Mouse (Mus musculus) liver, embryonic 14.5 days (tissue): ENCODE measurements at regions not wholly inside any gene's neighbourhood (a gene's known extent, or its start where the extent isn't known, plus 50 kb on each side); places are given as distances from the start of the nearest gene placed in this dataset.

Experiments
- CTCF ChIP-seq: IDR thresholded peaks from 2 replicates; pipeline ENCODE4 v1.5.1; 2016; ENCODE audit warnings: antibody characterized with exemption, low read depth, control low read depth
- EP300 ChIP-seq: IDR thresholded peaks from 2 replicates; pipeline ENCODE4 v1.6.1; 2016; ENCODE audit warnings: antibody characterized with exemption, low read depth

- TF ChIP-seq CTCF, result no peak
- no peak for TF ChIP-seq EP300
These were observed 262.1 kb downstream of the Matn1 start for GRCm38 (mm10) chr4:131206181-131206885.
